Mouse (Mus musculus): ENCODE measurements around the gene Myl4. TPM values are rescaled to one million over a fixed set of nuclear protein-coding genes. Genes with fewer than 3 reads are reported as not detected.
"Not testable (repeated sequence)": the region's sequence is repeated elsewhere in the genome, so short reads cannot be mapped to it uniquely, and the experiment has no call there.

The Myl4 gene
- polyA plus RNA-seq (2014; fragmentation: Nextera tagmentation; extraction: Ambion mirVana) = 4.1 and 6.0 TPM in 2 replicates

DNA sequence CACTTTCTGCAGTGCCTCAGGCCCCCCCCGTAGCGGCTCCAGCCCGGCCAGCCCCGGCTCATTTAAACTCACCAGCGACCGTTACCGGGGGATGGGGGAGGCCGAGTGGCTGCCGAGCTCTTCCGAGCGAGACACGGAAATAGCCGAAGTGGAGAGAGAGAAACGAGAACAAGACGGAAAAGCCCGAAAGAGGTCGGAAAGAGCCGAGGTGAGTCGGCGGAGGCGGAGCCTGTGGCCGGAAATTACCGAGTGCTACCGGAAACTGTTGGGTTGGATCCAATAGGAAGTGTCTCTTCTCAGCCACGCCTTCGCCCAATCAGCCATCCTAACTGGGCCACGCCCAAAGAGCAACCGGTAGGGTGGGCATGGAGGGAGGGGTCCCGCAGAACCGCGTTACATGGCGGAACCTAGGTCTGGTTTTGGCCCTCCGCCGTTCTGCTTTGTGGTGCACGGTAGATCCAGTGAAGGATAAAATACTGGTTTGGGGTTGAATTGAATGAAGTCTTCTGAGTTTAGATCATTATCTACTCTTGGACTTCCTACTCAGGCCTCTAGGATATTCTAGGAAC, at the start of gene Myl4, which contains the start of gene Cdc27:
Gene Myl4 (plus strand): TSS at position 258 of the 569 bp plus-strand sequence.
Gene Cdc27 (minus strand): TSS at position 215 of the 569 bp plus-strand sequence.
- Histone ChIP-seq H3K4me3 (ENCODE audit: low read depth, low read length) (peak within 1 kb of the TSS; percentile 96), H3K36me3 (ENCODE audit: control insufficient read depth, insufficient read depth, low read length) (no peaks in the 10 kb centered on the region), H3K27ac (ENCODE audit: low read depth, low read length) (peak within 1 kb of the TSS; percentile 88), H3K9ac (replicated peaks; ENCODE audit: low read depth, low read length) (peak within 1 kb of the TSS; percentile 99), H3K9me3 (ENCODE audit: control insufficient read depth, low read length) (no peaks in the 10 kb centered on the region), H3K4me2 (ENCODE audit: low read depth, low read length) (peak within 1 kb of the TSS; percentile 76), H3K27me3 (ENCODE audit: control insufficient read depth, insufficient read depth, low read length) (no peaks in the 10 kb centered on the region), H3K4me1 (ENCODE audit: control insufficient read depth, insufficient read depth, low read length) (peaks cover 13% of the 10 kb centered on the region)
- peak; percentile 96 for ATAC-seq (ENCODE audit: low read depth)
- WGBS = under 1% methylated on average over 35 of the region's 35 CpGs

DNA sequence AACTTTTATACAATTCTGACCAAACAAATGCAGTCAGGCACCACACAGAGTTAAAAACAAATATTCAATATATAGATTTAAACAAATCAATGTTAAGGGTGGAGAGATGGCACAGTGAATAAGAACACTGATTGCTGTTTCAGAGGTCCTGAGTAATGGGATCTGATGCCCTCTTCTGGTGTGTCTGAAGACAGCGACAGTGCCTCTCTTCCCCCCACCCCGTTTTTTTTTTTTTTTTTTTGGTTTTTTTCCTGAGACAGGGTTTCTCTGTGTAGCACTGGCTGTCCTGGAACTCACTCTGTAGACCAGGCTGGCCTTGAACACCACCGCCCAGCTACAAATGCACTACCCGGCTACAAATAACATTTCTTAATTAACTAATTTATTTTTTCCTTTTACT, 42.0 kb upstream of the Myl4 start:
- Histone ChIP-seq H3K27ac (ENCODE audit: low read depth, low read length) (no peak overlapping the region), H3K36me3 (ENCODE audit: control insufficient read depth, insufficient read depth, low read length) (peaks cover 36% of the 10 kb centered on the region), H3K4me1 (ENCODE audit: control insufficient read depth, insufficient read depth, low read length) (no peaks in the 10 kb centered on the region), H3K4me3 (ENCODE audit: low read depth, low read length) (no peak overlapping the region), H3K9me3 (ENCODE audit: control insufficient read depth, low read length) (no peaks in the 10 kb centered on the region), H3K9ac (replicated peaks; ENCODE audit: low read depth, low read length) (no peak overlapping the region), H3K4me2 (ENCODE audit: low read depth, low read length) (no peak overlapping the region), H3K27me3 (ENCODE audit: control insufficient read depth, insufficient read depth, low read length) (no peaks in the 10 kb centered on the region)
- ATAC-seq (ENCODE audit: low read depth) = no peak
- WGBS = 87% methylated on average over 4 of the region's 4 CpGs

DNA sequence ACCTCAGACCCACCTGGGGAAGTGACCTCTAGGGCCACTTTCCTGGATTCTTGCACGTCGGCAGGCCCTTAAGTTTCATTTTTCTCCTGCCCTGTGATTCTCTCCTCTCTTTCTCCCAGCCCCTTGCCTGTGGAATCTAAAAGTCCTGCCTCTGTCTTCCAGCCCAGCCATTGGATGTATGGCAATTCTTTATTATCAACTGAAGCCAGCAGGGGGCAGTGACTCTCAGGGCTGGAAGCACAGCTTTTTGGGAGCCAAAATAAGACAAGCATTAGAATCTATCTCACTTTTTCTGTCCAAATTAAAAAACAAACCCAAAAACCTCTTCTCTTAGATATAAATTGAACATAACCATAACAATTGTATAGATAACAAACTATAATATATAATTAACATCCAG, 39.9 kb upstream of the Myl4 start:
- no peaks in the 10 kb centered on the region for H3K27me3 ChIP-seq (ENCODE audit: control insufficient read depth, insufficient read depth, low read length)
- H3K9ac ChIP-seq (replicated peaks; ENCODE audit: low read depth, low read length) = no peak overlapping the region
- H3K4me1 ChIP-seq (ENCODE audit: control insufficient read depth, insufficient read depth, low read length) = no peaks in the 10 kb centered on the region
- H3K36me3 ChIP-seq (ENCODE audit: control insufficient read depth, insufficient read depth, low read length) = peaks cover 39% of the 10 kb centered on the region
- no peak for ATAC-seq (ENCODE audit: low read depth)
- H3K4me3 ChIP-seq (ENCODE audit: low read depth, low read length) = no peak overlapping the region
- no peaks in the 10 kb centered on the region for H3K9me3 ChIP-seq (ENCODE audit: control insufficient read depth, low read length)
- WGBS = 94% methylated on average over 2 of the region's 2 CpGs
- H3K27ac ChIP-seq (ENCODE audit: low read depth, low read length) = no peak overlapping the region
- H3K4me2 ChIP-seq (ENCODE audit: low read depth, low read length) = no peak overlapping the region

DNA sequence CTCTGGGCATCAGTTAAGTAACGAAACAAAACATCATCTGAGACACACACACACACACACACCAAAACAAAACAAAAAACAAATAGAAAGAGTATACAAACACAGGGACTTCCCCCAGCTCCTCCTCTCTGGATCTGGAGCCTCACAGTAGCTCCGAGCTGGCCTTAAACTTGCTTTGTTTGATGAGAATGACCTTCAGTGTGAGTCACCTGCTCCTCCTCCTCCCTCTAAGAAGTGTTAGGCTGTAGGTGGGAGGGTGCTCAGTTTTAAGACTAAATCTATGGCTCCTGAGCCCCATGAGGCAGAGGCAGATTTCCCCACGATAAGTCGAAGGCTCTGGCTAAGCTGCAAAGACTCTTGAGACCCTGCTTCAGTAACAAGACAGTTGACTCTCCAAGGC, 38.0 kb upstream of the Myl4 start:
- H3K27ac ChIP-seq (ENCODE audit: low read depth, low read length) = no peak overlapping the region
- H3K9me3 ChIP-seq (ENCODE audit: control insufficient read depth, low read length) = no peaks in the 10 kb centered on the region
- no peak overlapping the region for H3K4me2 ChIP-seq (ENCODE audit: low read depth, low read length)
- peaks cover 43% of the 10 kb centered on the region for H3K36me3 ChIP-seq (ENCODE audit: control insufficient read depth, insufficient read depth, low read length)
- no peak overlapping the region for H3K4me3 ChIP-seq (ENCODE audit: low read depth, low read length)
- no peaks in the 10 kb centered on the region for H3K4me1 ChIP-seq (ENCODE audit: control insufficient read depth, insufficient read depth, low read length)
- no peaks in the 10 kb centered on the region for H3K27me3 ChIP-seq (ENCODE audit: control insufficient read depth, insufficient read depth, low read length)
- no peak for ATAC-seq (ENCODE audit: low read depth)
- 88% methylated on average over 4 of the region's 4 CpGs for WGBS
- no peak overlapping the region for H3K9ac ChIP-seq (replicated peaks; ENCODE audit: low read depth, low read length)

DNA sequence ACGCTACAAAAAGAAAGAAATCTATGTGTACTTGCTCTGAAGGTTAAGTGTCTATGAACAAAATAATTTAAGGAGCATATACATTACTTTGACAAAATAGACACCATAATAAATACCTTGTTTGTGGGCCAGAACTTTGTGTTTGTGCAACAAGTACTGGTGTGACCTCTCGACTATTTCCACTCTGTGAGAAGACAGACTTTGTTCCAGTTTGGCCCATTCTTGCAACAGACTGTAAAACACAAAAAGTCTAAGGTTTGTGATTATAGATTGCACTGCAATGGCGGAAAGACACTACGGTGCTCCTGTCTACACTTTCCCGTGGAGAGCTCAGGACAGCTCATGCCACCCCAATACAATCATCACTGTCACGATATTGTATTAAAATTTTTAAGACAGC, 24.5 kb upstream of the Myl4 start:
- peaks cover 40% of the 10 kb centered on the region for H3K36me3 ChIP-seq (ENCODE audit: control insufficient read depth, insufficient read depth, low read length)
- no peak overlapping the region for H3K4me2 ChIP-seq (ENCODE audit: low read depth, low read length)
- WGBS = 95% methylated on average over 6 of the region's 6 CpGs

DNA sequence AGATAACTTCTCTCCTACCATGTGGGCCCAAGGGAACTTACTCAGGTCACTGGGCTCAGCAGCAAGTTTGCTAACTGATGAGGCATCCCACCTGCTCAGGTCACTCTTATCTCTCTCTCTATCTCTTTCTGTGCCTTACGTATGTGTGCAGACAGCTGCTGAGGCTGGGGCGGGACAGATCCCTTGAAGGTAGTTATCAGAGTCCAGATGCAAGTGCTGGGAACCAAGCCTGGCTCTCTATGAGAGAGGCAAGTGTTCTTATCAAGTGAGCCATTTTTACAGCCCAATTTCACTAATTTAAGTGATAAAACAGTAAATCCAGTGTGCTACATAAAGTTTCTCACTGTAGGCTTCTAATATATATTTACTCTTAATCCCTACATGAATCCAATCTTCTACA, 13.6 kb upstream of the Myl4 start:
- no peaks in the 10 kb centered on the region for H3K4me1 ChIP-seq (ENCODE audit: control insufficient read depth, insufficient read depth, low read length)
- peaks cover 23% of the 10 kb centered on the region for H3K36me3 ChIP-seq (ENCODE audit: control insufficient read depth, insufficient read depth, low read length)
- ATAC-seq (ENCODE audit: low read depth) = no peak
- no peaks in the 10 kb centered on the region for H3K27me3 ChIP-seq (ENCODE audit: control insufficient read depth, insufficient read depth, low read length)
- H3K4me3 ChIP-seq (ENCODE audit: low read depth, low read length) = no peak overlapping the region
- H3K9ac ChIP-seq (replicated peaks; ENCODE audit: low read depth, low read length) = no peak overlapping the region
- no peak overlapping the region for H3K27ac ChIP-seq (ENCODE audit: low read depth, low read length)
- H3K4me2 ChIP-seq (ENCODE audit: low read depth, low read length) = no peak overlapping the region
- H3K9me3 ChIP-seq (ENCODE audit: control insufficient read depth, low read length) = no peaks in the 10 kb centered on the region
- WGBS = 95% methylated on average over 2 of the region's 2 CpGs

More for the DNA sequence above, 24.5 kb upstream of the Myl4 start:
- H3K4me1 ChIP-seq (ENCODE audit: control insufficient read depth, insufficient read depth, low read length) = no peaks in the 10 kb centered on the region
- H3K27ac ChIP-seq (ENCODE audit: low read depth, low read length) = no peak overlapping the region
- H3K9ac ChIP-seq (replicated peaks; ENCODE audit: low read depth, low read length) = no peak overlapping the region
- H3K9me3 ChIP-seq (ENCODE audit: control insufficient read depth, low read length) = no peaks in the 10 kb centered on the region
- H3K27me3 ChIP-seq (ENCODE audit: control insufficient read depth, insufficient read depth, low read length) = no peaks in the 10 kb centered on the region
- ATAC-seq (ENCODE audit: low read depth) = no peak
- H3K4me3 ChIP-seq (ENCODE audit: low read depth, low read length) = no peak overlapping the region

DNA sequence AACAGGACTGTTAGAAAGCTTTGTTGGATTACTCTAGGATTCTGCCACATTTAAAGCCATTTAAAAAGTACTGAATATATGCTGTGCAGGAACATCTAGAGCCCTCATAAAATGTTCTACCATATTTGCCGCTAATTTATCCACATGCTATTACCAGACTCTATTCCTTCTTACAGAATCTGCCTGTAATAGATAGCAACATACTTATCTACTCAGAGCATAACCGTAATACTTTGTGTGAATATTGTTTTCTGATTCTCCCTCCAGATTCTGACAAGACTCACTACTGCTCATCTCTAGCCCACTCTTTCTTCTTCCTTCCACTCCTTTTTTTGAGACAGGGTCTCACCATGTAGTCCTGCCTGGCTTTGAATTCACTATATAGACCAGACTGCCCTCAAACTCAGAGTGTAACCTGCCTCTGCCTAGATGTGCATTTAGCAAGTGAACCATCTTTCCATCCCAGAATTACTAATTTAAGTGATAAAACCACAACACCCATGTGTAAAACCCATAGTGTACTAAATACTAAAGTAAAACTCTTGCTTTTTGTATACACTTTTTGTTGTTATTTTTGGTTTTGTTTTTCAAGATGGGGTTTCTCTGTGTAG, 12.4 kb upstream of the Myl4 start:
- no peak overlapping the region for H3K9ac ChIP-seq (replicated peaks; ENCODE audit: low read depth, low read length)
- no peak for ATAC-seq (ENCODE audit: low read depth)
- no peaks in the 10 kb centered on the region for H3K4me1 ChIP-seq (ENCODE audit: control insufficient read depth, insufficient read depth, low read length)
- H3K4me2 ChIP-seq (ENCODE audit: low read depth, low read length) = no peak overlapping the region
- no peak overlapping the region for H3K4me3 ChIP-seq (ENCODE audit: low read depth, low read length)
- H3K27me3 ChIP-seq (ENCODE audit: control insufficient read depth, insufficient read depth, low read length) = no peaks in the 10 kb centered on the region
- no peak overlapping the region for H3K27ac ChIP-seq (ENCODE audit: low read depth, low read length)
- peaks cover 15% of the 10 kb centered on the region for H3K36me3 ChIP-seq (ENCODE audit: control insufficient read depth, insufficient read depth, low read length)
- no peaks in the 10 kb centered on the region for H3K9me3 ChIP-seq (ENCODE audit: control insufficient read depth, low read length)
- WGBS = 96% methylated on average over 2 of the region's 2 CpGs

DNA sequence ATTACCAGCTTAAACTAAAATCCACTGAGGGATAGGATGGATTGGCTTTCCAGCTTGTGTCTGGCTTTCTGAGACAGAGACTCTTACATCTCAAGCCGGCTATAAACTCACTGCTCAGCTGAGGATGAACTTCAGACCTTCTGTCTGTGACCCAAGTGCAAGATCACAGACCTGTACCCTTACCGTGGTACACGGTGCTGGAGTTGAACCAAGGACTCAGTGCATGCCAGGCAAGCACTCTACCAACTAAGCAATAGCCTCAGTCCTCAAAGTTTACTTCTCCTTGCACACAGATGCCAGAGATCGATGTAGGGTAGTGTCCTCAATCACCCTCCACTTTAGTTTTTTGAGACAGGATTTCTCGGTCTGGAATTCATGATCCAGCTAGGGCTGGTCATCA, 10.7 kb upstream of the Myl4 start:
- H3K4me2 ChIP-seq (ENCODE audit: low read depth, low read length) = no peak overlapping the region
- no peak overlapping the region for H3K9ac ChIP-seq (replicated peaks; ENCODE audit: low read depth, low read length)
- no peaks in the 10 kb centered on the region for H3K4me1 ChIP-seq (ENCODE audit: control insufficient read depth, insufficient read depth, low read length)
- H3K9me3 ChIP-seq (ENCODE audit: control insufficient read depth, low read length) = no peaks in the 10 kb centered on the region
- no peak overlapping the region for H3K4me3 ChIP-seq (ENCODE audit: low read depth, low read length)
- ATAC-seq (ENCODE audit: low read depth) = no peak
- WGBS = 97% methylated on average over 5 of the region's 5 CpGs
- no peaks in the 10 kb centered on the region for H3K27me3 ChIP-seq (ENCODE audit: control insufficient read depth, insufficient read depth, low read length)
- no peak overlapping the region for H3K27ac ChIP-seq (ENCODE audit: low read depth, low read length)
- no peaks in the 10 kb centered on the region for H3K36me3 ChIP-seq (ENCODE audit: control insufficient read depth, insufficient read depth, low read length)

DNA sequence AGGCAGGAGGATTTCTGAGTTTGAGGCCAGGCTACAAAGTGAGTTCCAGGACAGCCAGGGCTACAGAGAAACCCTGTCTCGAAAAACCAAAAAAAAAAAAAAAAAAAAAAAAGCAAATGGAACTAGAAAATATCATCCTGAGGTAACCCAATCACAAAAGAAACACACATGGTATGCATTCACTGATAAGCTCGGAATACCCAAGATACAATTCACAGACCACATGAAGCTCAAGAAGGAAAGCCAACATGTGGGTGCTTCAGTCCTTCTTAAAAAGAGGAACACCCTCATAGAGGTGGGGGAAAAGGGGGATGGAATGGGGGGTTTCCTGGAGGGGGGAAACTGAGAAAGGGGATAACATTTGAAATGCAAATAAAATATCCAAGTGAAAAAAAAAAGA, 7.1 kb upstream of the Myl4 start:
- not testable (repeated sequence) for H3K9me3 ChIP-seq (ENCODE audit: control insufficient read depth, low read length); H3K9ac ChIP-seq (replicated peaks; ENCODE audit: low read depth, low read length); H3K27ac ChIP-seq (ENCODE audit: low read depth, low read length); H3K36me3 ChIP-seq (ENCODE audit: control insufficient read depth, insufficient read depth, low read length); ATAC-seq (ENCODE audit: low read depth); H3K4me3 ChIP-seq (ENCODE audit: low read depth, low read length); H3K4me1 ChIP-seq (ENCODE audit: control insufficient read depth, insufficient read depth, low read length); H3K4me2 ChIP-seq (ENCODE audit: low read depth, low read length); H3K27me3 ChIP-seq (ENCODE audit: control insufficient read depth, insufficient read depth, low read length)
- 97% methylated on average over 2 of the region's 2 CpGs for WGBS

Data from neural tube, embryonic 14.5 days (tissue).